Mouse (Mus musculus): ENCODE measurements around the gene Ankef1.

DNA sequence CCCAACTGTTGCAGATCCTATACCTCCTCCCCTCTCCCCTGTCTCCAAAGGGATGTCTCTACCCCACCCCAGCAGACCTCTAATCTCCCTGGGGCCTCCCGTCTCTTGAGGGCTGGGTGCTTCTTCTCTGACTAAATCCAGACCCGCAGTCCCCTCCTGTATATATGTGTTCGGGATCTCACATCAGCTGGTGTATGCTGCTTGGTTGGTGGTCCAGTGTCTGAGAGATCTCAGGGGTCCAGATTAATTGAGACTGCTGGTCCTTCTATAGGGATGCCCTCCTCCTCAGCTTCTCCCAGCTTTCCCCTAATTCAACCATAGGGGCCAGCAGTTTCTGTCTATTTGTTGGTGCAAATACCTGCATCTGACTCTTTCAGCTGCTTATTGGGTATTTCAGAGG is 18.7 kb upstream of the Ankef1 start:
- TF ChIP-seq CTCF (IDR thresholded peaks at IDR 0.05; ENCODE audit: low read depth), result no peak
- TF ChIP-seq EP300 (IDR thresholded peaks at IDR 0.05; ENCODE audit: low read depth), result no peak

Measured in liver, embryonic 14.5 days (tissue).